Mouse (Mus musculus): ENCODE results near the gene Olfr365.

The Olfr365 gene

GRCm38 (mm10) chr2:37187898-37188297, at the start of gene Olfr365:
Gene Olfr365 (plus strand): TSS chr2:37188198.
- DNase-seq: no peak

GRCm38 (mm10) chr2:37139022-37139421, 49.0 kb upstream of the Olfr365 start, which contains the start of gene Olfr364-ps1:
Gene Olfr364-ps1 (plus strand): TSS chr2:37139322.
- DNase-seq: no peak

GRCm38 (mm10) chr2:37211274-37211673, 23.3 kb downstream of the Olfr365 start, which contains the start of gene Olfr366:
Gene Olfr366 (plus strand): TSS chr2:37211574.
- no peak for DNase-seq
